Mouse (Mus musculus): Measurements from ENCODE around the gene Ctbp2. TPM values are rescaled to one million over a fixed set of nuclear protein-coding genes. Genes with fewer than 3 reads are reported as not detected.
A peak's percentile ranks its signal among the peaks of the same experiment; 100 is the strongest.

The Ctbp2 gene
- polyA plus RNA-seq, 1 experiment, result 11.8 TPM

GRCm38 (mm10) chr7:133124701-133125485, 739 bp upstream of the Ctbp2 start:
- no peaks in the 10 kb centered on the region for H3K36me3 ChIP-seq (ENCODE audit: control insufficient read depth, insufficient read depth, low read length)
- TF ChIP-seq CTCF (IDR thresholded peaks at IDR 0.05; ENCODE audit: extremely low read depth, insufficient read depth, insufficient read length, insufficient replicate concordance) (no peak), POLR2A (IDR thresholded peaks at IDR 0.05; ENCODE audit: low read depth, low read length) (no peak)
- H3K4me3 ChIP-seq (ENCODE audit: extremely low read depth, insufficient read depth, insufficient read length), result no peak overlapping the region
- DNase-seq (ENCODE audit: low read depth in 1 of 2, low spot score in 2 of 2), result no peak
- peak overlapping the region; percentile 14; the same call in 1 of the 2 replicates for H3K27ac ChIP-seq (ENCODE audit: insufficient read depth, low read length)
- WGBS, result 50% methylated on average over 34 of the region's 34 CpGs
- H3K27me3 ChIP-seq (ENCODE audit: control insufficient read depth, insufficient read depth, low read length), result peaks cover 20% of the 10 kb centered on the region
- H3K4me1 ChIP-seq (ENCODE audit: control insufficient read depth, insufficient read depth, insufficient read length), result peaks cover 8% of the 10 kb centered on the region; the same call in 1 of the 2 replicates

- 0% methylated on average over 40 of the region's 53 CpGs for WGBS
Measured at GRCm38 (mm10) chr7:133123244-133123998, 733 bp downstream of the Ctbp2 start, which contains the start of gene Fgfr2. Gene Fgfr2 (minus strand): TSS chr7:133123350.

GRCm38 (mm10) chr7:133122379-133123243, 1.5 kb downstream of the Ctbp2 start:
- H3K4me3 ChIP-seq (ENCODE audit: extremely low read depth, insufficient read depth, insufficient read length), result peak overlapping the region; percentile 59
- H3K4me1 ChIP-seq (ENCODE audit: control insufficient read depth, insufficient read depth, insufficient read length), result peaks cover 8% of the 10 kb centered on the region; the same call in 1 of the 2 replicates
- no peaks in the 10 kb centered on the region for H3K36me3 ChIP-seq (ENCODE audit: control insufficient read depth, insufficient read depth, low read length)
- under 1% methylated on average over 86 of the region's 102 CpGs for WGBS
- DNase-seq (ENCODE audit: low read depth in 1 of 2, low spot score in 2 of 2), result no peak
- peaks cover 20% of the 10 kb centered on the region for H3K27me3 ChIP-seq (ENCODE audit: control insufficient read depth, insufficient read depth, low read length)
- H3K27ac ChIP-seq (ENCODE audit: insufficient read depth, low read length), result peak overlapping the region; percentile 61
- no peak for TF ChIP-seq CTCF (IDR thresholded peaks at IDR 0.05; ENCODE audit: extremely low read depth, insufficient read depth, insufficient read length, insufficient replicate concordance)
- TF ChIP-seq POLR2A (IDR thresholded peaks at IDR 0.05; ENCODE audit: low read depth, low read length), result no peak

More at GRCm38 (mm10) chr7:133123244-133123998, 733 bp downstream of the Ctbp2 start, which contains the start of gene Fgfr2:
- TF ChIP-seq CTCF (IDR thresholded peaks at IDR 0.05; ENCODE audit: extremely low read depth, insufficient read depth, insufficient read length, insufficient replicate concordance) (no peak), POLR2A (IDR thresholded peaks at IDR 0.05; ENCODE audit: low read depth, low read length) (no peak)
- Histone ChIP-seq H3K36me3 (ENCODE audit: control insufficient read depth, insufficient read depth, low read length) (no peaks in the 10 kb centered on the region), H3K27ac (ENCODE audit: insufficient read depth, low read length) (peak within 1 kb of the TSS; percentile 61), H3K27me3 (ENCODE audit: control insufficient read depth, insufficient read depth, low read length) (peaks cover 20% of the 10 kb centered on the region), H3K4me3 (ENCODE audit: extremely low read depth, insufficient read depth, insufficient read length) (peak within 1 kb of the TSS; percentile 59), H3K4me1 (ENCODE audit: control insufficient read depth, insufficient read depth, insufficient read length) (peaks cover 8% of the 10 kb centered on the region; the same call in 1 of the 2 replicates)
- DNase-seq (ENCODE audit: low read depth in 1 of 2, low spot score in 2 of 2), result no peak

- DNase-seq (ENCODE audit: low read depth in 1 of 2, low spot score in 2 of 2), result no peak
- TF ChIP-seq CTCF (IDR thresholded peaks at IDR 0.05; ENCODE audit: extremely low read depth, insufficient read depth, insufficient read length, insufficient replicate concordance), result no peak
- TF ChIP-seq POLR2A (IDR thresholded peaks at IDR 0.05; ENCODE audit: low read depth, low read length), result no peak
Measured at GRCm38 (mm10) chr7:133121661-133122378, 2.3 kb downstream of the Ctbp2 start.

GRCm38 (mm10) chr7:133121080-133121607, 3.0 kb downstream of the Ctbp2 start:
- no peak for DNase-seq (ENCODE audit: low read depth in 1 of 2, low spot score in 2 of 2)
- H3K36me3 ChIP-seq (ENCODE audit: control insufficient read depth, insufficient read depth, low read length), result no peaks in the 10 kb centered on the region
- 45% methylated on average over 14 of the region's 14 CpGs for WGBS
- peaks cover 8% of the 10 kb centered on the region; the same call in 1 of the 2 replicates for H3K4me1 ChIP-seq (ENCODE audit: control insufficient read depth, insufficient read depth, insufficient read length)
- peaks cover 20% of the 10 kb centered on the region for H3K27me3 ChIP-seq (ENCODE audit: control insufficient read depth, insufficient read depth, low read length)
- TF ChIP-seq POLR2A (IDR thresholded peaks at IDR 0.05; ENCODE audit: low read depth, low read length) (no peak), CTCF (IDR thresholded peaks at IDR 0.05; ENCODE audit: extremely low read depth, insufficient read depth, insufficient read length, insufficient replicate concordance) (no peak)
- no peak overlapping the region for H3K27ac ChIP-seq (ENCODE audit: insufficient read depth, low read length)
- peak overlapping the region; percentile 59; the same call in 1 of the 2 replicates for H3K4me3 ChIP-seq (ENCODE audit: extremely low read depth, insufficient read depth, insufficient read length)

More at GRCm38 (mm10) chr7:133121661-133122378, 2.3 kb downstream of the Ctbp2 start:
- Histone ChIP-seq H3K4me3 (ENCODE audit: extremely low read depth, insufficient read depth, insufficient read length) (peak overlapping the region; percentile 59), H3K27ac (ENCODE audit: insufficient read depth, low read length) (peak overlapping the region; percentile 57), H3K27me3 (ENCODE audit: control insufficient read depth, insufficient read depth, low read length) (peaks cover 20% of the 10 kb centered on the region), H3K4me1 (ENCODE audit: control insufficient read depth, insufficient read depth, insufficient read length) (peaks cover 8% of the 10 kb centered on the region; the same call in 1 of the 2 replicates), H3K36me3 (ENCODE audit: control insufficient read depth, insufficient read depth, low read length) (no peaks in the 10 kb centered on the region)
- 1% methylated on average over 91 of the region's 94 CpGs for WGBS
